Mouse (Mus musculus): ENCODE results near the gene Hdac9.
"Not testable (repeated sequence)": the region's sequence is repeated elsewhere in the genome, so short reads cannot be mapped to it uniquely, and the experiment has no call there.

Hdac9 gene

DNA sequence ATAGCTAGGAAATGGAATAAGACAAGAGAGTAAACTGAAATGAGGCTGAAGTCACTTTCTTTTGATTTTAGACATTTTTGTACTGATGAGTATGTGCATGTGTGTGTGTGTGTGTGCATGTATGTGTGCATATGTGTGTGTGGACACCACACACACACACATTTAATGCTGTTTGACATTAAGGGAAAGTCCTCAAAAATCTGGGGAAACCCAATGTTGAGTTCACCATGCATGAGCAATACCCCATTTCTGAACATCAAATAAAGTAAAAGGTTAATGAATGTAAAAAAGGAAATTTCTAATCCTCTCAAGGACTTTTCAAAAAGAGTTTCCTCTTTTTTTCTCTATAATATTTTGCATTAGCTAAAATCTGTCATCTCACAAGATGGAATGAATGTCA, 427.3 kb downstream of the Hdac9 start:
- no peak for DNase-seq (ENCODE audit: low spot score)

- DNase-seq (ENCODE audit: low spot score), result no peak
Measured at GRCm38 (mm10) chr12:34487666-34488065, 429.2 kb downstream of the Hdac9 start.

DNA sequence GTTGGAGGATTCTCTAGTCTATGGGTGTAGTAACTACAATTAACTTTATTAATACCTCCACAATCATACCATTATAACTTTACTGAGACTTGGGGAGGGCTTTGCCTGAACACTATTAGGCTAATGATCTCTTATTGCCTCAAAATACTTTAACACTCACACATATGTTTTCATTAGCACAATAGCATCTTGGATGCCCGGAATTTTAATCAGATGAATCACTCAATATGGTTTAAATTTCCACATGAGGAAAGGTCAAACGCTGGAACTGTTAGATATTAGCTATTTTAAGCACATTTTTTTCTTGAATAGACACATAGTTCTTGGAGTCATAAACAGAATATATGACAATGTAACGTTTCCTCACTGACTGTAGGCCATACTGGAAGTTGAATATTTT, 429.9 kb downstream of the Hdac9 start:
- DNase-seq (ENCODE audit: low spot score), result no peak

DNA sequence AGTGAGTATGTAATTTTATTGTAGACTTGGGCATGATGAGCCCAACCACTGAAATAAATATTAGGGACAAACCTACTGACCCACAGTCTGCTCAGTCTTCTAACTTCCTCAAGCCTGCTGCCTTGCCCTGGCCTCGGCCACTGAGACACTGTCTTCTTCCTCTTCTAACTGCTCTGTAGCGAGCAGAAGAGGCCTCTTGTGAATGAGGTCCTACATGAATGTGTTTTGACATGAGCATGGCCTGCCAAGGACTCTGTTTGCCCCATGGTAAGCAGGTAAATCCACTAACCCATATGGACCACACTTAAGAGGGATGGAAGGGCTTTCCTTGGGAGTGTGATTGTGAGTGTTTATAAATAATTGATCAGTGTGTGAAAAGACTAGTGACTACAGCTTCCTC, 430.9 kb downstream of the Hdac9 start:
- DNase-seq (ENCODE audit: low spot score), result no peak

- DNase-seq (ENCODE audit: low spot score), result no peak
Measured at GRCm38 (mm10) chr12:34481702-34482101, 435.2 kb downstream of the Hdac9 start.

GRCm38 (mm10) chr12:34472949-34473651, 443.8 kb downstream of the Hdac9 start:
- DNase-seq (ENCODE audit: low spot score), result no peak

- no peak for DNase-seq (ENCODE audit: low spot score)
Measured at GRCm38 (mm10) chr12:34472542-34472941, 444.4 kb downstream of the Hdac9 start.

DNA sequence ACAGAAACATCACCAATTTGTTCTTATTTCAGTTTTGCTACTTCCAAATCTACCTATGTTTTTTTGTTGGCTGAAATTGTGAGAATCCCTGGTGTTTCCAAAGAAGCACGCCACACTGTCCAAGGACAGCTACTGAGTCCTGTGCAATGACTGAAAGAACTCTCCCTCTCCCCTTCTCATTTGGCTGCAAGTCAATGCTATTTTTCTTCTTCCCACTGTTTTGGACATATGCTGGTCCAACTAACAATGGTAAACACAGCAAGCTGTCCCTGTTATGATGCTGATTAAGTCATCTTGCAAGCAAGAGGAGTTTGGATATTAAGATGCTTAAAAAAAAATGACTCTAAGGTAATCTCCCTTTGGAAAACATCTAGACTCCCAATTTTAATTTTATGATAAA, 455.2 kb downstream of the Hdac9 start:
- no peak for DNase-seq (ENCODE audit: low spot score)

DNA sequence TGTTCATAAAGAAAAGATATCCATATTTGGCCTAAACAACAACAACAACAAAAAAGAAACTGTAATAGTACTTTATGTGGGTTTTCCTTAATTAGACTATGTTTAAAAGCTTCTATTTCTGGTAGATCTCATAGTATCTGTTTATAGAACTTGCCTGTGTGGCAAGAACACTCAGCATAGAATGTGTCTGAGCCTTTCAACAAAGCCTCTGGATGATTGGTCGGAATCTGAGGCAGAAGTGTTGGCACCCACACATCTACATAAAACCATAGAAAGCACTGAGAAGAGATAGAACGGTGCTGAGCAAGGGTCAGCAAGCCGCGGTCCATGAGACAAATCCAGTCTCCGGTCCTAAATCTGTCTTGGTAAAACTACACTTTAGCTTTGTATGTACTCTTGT, 464.3 kb downstream of the Hdac9 start:
- no peak for DNase-seq (ENCODE audit: low spot score)

GRCm38 (mm10) chr12:34451198-34451597, 465.7 kb downstream of the Hdac9 start:
- no peak for DNase-seq (ENCODE audit: low spot score)

- not testable (repeated sequence) for DNase-seq (ENCODE audit: low spot score)
Measured at GRCm38 (mm10) chr12:34444724-34445123, 472.2 kb downstream of the Hdac9 start.

DNA sequence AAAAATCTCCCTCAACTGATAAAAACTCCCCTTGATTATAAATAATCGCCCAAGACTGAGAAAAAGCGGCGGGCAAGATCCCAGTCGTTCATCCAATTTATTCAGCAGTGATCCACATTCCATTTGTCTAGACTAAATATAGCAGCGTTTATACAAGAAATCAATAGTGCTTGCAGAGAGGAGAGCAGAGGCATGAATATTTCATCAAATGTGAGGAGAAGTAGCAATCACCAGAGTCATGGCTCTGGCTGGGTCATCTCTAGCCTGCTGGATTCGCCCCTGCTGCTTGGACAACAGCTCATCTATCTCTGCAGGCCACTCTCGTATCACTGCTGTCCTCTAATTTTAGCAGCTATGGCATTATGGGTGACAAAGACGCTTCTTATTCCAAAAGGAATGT, 476.0 kb downstream of the Hdac9 start:
- no peak for DNase-seq (ENCODE audit: low spot score)

DNA sequence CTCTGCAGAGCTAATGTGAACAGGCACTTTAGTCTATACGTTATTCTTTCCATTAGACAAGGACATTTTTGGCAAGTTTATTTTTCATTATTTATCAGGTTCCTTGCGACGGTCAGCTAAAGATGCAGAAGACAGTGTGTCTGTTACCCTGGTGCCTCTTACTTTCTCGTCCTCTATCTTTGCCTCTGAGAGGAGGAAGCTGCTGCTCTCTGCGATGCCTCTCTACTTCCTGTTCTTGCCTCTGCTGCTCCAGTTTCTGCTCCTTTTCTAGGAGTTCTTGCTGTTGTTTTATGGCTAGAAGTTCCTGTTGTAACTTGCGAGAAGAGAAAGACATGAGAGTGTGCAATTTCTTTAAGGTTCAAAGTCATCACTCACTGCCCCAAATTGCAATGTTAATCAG, 484.0 kb downstream of the Hdac9 start:
- DNase-seq (ENCODE audit: low spot score), result no peak

- peak; percentile 81 for DNase-seq (ENCODE audit: low spot score)
Measured at GRCm38 (mm10) chr12:34432461-34432860, 484.4 kb downstream of the Hdac9 start.

DNA sequence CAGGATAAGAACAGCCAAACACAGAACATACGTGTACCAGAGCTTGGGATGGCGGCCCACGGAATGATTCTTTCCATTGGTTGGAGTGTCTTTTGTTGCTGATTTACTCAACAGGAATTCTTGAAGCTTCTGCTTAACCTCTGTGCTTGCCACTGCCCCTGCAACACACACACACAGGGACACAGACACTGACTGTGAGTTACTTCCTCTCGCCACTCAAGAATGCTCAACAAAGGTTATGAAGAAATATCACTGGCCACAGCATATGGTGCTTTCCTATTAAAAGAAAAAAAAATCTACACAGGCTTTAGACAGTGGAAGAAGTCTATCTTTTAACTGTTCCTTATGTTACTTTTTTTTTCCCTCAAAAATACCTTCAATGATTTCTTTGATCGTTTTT, 485.1 kb downstream of the Hdac9 start:
- no peak for DNase-seq (ENCODE audit: low spot score)

DNA sequence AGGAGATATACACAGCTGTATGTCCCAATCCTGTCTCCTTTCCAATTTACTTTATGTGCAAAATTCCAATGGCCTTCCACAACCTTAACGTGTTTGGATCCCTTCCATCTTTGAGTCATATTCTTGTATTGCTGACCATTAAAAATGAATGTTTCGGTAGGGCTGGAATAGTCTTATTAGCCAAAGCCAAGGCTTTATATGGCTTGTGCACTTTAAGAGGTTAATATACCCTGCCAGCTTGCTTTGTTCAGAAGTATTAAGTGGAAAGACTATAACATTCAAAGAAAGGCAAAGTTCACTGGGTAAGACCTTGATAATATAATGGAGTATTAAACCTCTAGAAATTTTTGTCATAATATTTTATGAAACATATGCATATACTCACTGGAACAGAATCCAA, 491.4 kb downstream of the Hdac9 start:
- DNase-seq (ENCODE audit: low spot score), result no peak

- peak; percentile 24 for DNase-seq (ENCODE audit: low spot score)
Measured at GRCm38 (mm10) chr12:34408139-34408538, 508.8 kb downstream of the Hdac9 start.

GRCm38 (mm10) chr12:34407143-34407542, 509.8 kb downstream of the Hdac9 start:
- DNase-seq (ENCODE audit: low spot score), result no peak

- no peak for DNase-seq (ENCODE audit: low spot score)
Measured at GRCm38 (mm10) chr12:34402065-34402464, 514.8 kb downstream of the Hdac9 start.

DNA sequence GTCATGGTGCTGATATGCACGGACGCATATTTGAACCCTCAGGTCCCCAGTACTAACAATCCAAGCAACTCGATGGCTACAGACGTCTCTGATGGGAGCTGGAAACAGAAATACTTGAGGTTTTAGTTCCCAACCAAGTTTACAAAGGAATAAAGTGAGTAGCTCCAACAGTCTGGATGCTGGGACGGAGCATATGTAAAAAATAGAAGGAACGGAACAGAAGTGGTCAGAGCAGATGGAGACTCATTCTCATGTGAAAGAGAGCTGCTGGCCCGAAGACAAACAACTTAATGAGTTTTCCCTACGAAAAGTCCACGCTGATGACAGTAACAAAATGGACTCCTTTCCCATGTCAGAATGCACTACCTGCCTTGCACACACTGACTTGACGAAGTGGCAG, 518.3 kb downstream of the Hdac9 start:
- no peak for DNase-seq (ENCODE audit: low spot score)

- DNase-seq (ENCODE audit: low spot score), result no peak
Measured at GRCm38 (mm10) chr12:34394342-34394741, 522.6 kb downstream of the Hdac9 start.

GRCm38 (mm10) chr12:34379681-34380080, 537.2 kb downstream of the Hdac9 start:
- no peak for DNase-seq (ENCODE audit: low spot score)

DNA sequence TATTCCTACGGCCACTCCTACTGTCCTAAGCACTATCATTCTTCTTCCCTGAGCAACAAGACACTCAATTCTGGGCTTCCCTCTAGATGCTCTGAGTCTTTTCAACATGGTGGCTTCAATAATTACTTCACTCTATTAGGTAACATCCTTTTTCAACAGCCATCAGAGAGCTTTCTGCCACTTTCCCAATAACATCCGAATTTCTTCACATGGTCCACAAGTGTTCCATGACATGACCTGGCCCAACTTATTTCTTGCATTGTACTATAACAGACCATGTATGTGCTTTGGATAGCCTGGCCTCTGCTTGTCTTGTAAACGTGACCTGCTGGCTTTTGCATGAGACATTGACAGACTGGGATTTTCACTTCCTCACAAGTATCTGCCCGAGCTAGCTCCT, 538.3 kb downstream of the Hdac9 start:
- no peak for DNase-seq (ENCODE audit: low spot score)

DNA sequence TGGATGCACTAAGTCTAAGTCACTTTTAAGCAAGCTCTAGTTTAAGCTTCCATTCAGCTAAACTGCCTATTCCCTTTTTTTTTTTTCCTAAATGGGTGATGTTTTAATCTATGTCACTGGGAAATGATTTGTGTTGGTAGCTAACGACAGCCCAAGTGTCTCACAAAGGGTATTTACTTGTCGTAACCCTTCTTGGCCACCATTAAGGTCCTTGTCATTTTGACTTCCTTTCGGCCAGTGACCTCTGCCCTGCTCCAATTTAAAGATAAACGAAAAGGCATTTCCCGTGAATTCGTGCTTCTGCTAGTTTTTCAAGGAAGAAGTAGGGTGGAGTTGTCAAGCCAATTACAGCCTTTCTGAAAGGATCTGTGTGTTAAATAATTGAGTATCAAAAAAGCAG, 565.0 kb downstream of the Hdac9 start:
- DNase-seq (ENCODE audit: low spot score), result peak; percentile 61

DNA sequence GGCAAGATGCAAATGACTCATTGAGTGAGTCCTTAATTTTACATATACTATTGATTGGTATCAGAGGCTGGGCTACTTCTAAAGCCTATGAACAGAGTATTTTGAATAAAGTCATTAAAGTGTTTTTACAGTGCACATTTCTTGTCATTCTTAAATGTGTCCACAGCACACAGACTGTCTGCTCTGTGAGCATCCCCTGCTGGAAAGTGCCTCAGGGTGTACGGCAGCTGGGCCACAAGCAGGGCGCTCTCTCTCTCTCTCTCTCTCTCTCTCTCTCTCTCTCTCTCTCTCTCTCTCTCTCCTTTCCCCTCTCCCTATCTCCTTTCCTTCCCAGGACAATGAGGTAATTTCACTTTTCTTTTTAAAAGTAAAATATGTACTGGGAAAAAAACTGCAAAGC, 569.4 kb downstream of the Hdac9 start:
- DNase-seq (ENCODE audit: low spot score), result no peak
